Mouse (Mus musculus): ENCODE measurements around the gene Fndc8. TPM values are rescaled to one million over a fixed set of nuclear protein-coding genes. Genes with fewer than 3 reads are reported as not detected.

The Fndc8 gene
- polyA plus RNA-seq, 1 experiment: not detected

- no peak for TF ChIP-seq POLR2A (IDR thresholded peaks at IDR 0.05; ENCODE audit: borderline replicate concordance, extremely low read depth, insufficient read depth, insufficient read length, poor library complexity, severe bottlenecking)
- no peak for TF ChIP-seq CTCF (IDR thresholded peaks at IDR 0.05; ENCODE audit: borderline replicate concordance, extremely low read depth, insufficient read depth, insufficient read length)
- peak; percentile 16 for DNase-seq (ENCODE audit: low read depth)
These were observed 36.5 kb upstream of the Fndc8 start for GRCm38 (mm10) chr11:82855327-82855973.

- no peak for TF ChIP-seq POLR2A (IDR thresholded peaks at IDR 0.05; ENCODE audit: borderline replicate concordance, extremely low read depth, insufficient read depth, insufficient read length, poor library complexity, severe bottlenecking)
- TF ChIP-seq CTCF (IDR thresholded peaks at IDR 0.05; ENCODE audit: borderline replicate concordance, extremely low read depth, insufficient read depth, insufficient read length): no peak
- DNase-seq (ENCODE audit: low read depth): peak; percentile 90
These were observed 35.9 kb upstream of the Fndc8 start for GRCm38 (mm10) chr11:82856032-82856431.

GRCm38 (mm10) chr11:82857307-82857848, 34.5 kb upstream of the Fndc8 start:
- DNase-seq (ENCODE audit: low read depth): no peak
- no peak for TF ChIP-seq CTCF (IDR thresholded peaks at IDR 0.05; ENCODE audit: borderline replicate concordance, extremely low read depth, insufficient read depth, insufficient read length)
- TF ChIP-seq POLR2A (IDR thresholded peaks at IDR 0.05; ENCODE audit: borderline replicate concordance, extremely low read depth, insufficient read depth, insufficient read length, poor library complexity, severe bottlenecking): no peak

- no peak for TF ChIP-seq CTCF (IDR thresholded peaks at IDR 0.05; ENCODE audit: borderline replicate concordance, extremely low read depth, insufficient read depth, insufficient read length)
- TF ChIP-seq POLR2A (IDR thresholded peaks at IDR 0.05; ENCODE audit: borderline replicate concordance, extremely low read depth, insufficient read depth, insufficient read length, poor library complexity, severe bottlenecking): no peak
- DNase-seq (ENCODE audit: low read depth): no peak
These were observed 31.2 kb upstream of the Fndc8 start for GRCm38 (mm10) chr11:82860759-82861158.

GRCm38 (mm10) chr11:82861558-82861957, 30.4 kb upstream of the Fndc8 start:
- TF ChIP-seq POLR2A (IDR thresholded peaks at IDR 0.05; ENCODE audit: borderline replicate concordance, extremely low read depth, insufficient read depth, insufficient read length, poor library complexity, severe bottlenecking) (no peak), CTCF (IDR thresholded peaks at IDR 0.05; ENCODE audit: borderline replicate concordance, extremely low read depth, insufficient read depth, insufficient read length) (no peak)
- peak; percentile 18 for DNase-seq (ENCODE audit: low read depth)

- DNase-seq (ENCODE audit: low read depth): no peak
- no peak for TF ChIP-seq POLR2A (IDR thresholded peaks at IDR 0.05; ENCODE audit: borderline replicate concordance, extremely low read depth, insufficient read depth, insufficient read length, poor library complexity, severe bottlenecking)
- no peak for TF ChIP-seq CTCF (IDR thresholded peaks at IDR 0.05; ENCODE audit: borderline replicate concordance, extremely low read depth, insufficient read depth, insufficient read length)
These were observed 29.3 kb upstream of the Fndc8 start for GRCm38 (mm10) chr11:82862638-82863037.

- peak; percentile 75 for DNase-seq (ENCODE audit: low read depth)
- TF ChIP-seq POLR2A (IDR thresholded peaks at IDR 0.05; ENCODE audit: borderline replicate concordance, extremely low read depth, insufficient read depth, insufficient read length, poor library complexity, severe bottlenecking) (no peak), CTCF (IDR thresholded peaks at IDR 0.05; ENCODE audit: borderline replicate concordance, extremely low read depth, insufficient read depth, insufficient read length) (no peak)
These were observed 28.9 kb upstream of the Fndc8 start for GRCm38 (mm10) chr11:82863059-82863458.

- TF ChIP-seq POLR2A (IDR thresholded peaks at IDR 0.05; ENCODE audit: borderline replicate concordance, extremely low read depth, insufficient read depth, insufficient read length, poor library complexity, severe bottlenecking): no peak
- no peak for TF ChIP-seq CTCF (IDR thresholded peaks at IDR 0.05; ENCODE audit: borderline replicate concordance, extremely low read depth, insufficient read depth, insufficient read length)
- peak; percentile 89 for DNase-seq (ENCODE audit: low read depth)
These were observed 28.4 kb upstream of the Fndc8 start for GRCm38 (mm10) chr11:82863488-82863931.

- DNase-seq (ENCODE audit: low read depth): no peak
- TF ChIP-seq CTCF (IDR thresholded peaks at IDR 0.05; ENCODE audit: borderline replicate concordance, extremely low read depth, insufficient read depth, insufficient read length): no peak
These were observed 26.0 kb upstream of the Fndc8 start for GRCm38 (mm10) chr11:82865957-82866356.

GRCm38 (mm10) chr11:82866850-82867564, 24.9 kb upstream of the Fndc8 start:
- DNase-seq (ENCODE audit: low read depth): peak; percentile 17
- TF ChIP-seq CTCF (IDR thresholded peaks at IDR 0.05; ENCODE audit: borderline replicate concordance, extremely low read depth, insufficient read depth, insufficient read length) (no peak), POLR2A (IDR thresholded peaks at IDR 0.05; ENCODE audit: borderline replicate concordance, extremely low read depth, insufficient read depth, insufficient read length, poor library complexity, severe bottlenecking) (no peak)

- TF ChIP-seq POLR2A (IDR thresholded peaks at IDR 0.05; ENCODE audit: borderline replicate concordance, extremely low read depth, insufficient read depth, insufficient read length, poor library complexity, severe bottlenecking): no peak
- no peak for TF ChIP-seq CTCF (IDR thresholded peaks at IDR 0.05; ENCODE audit: borderline replicate concordance, extremely low read depth, insufficient read depth, insufficient read length)
- DNase-seq (ENCODE audit: low read depth): no peak
These were observed 24.0 kb upstream of the Fndc8 start for GRCm38 (mm10) chr11:82867956-82868355.
